Mouse (Mus musculus) T-cell, adult 2 months (primary cell): ENCODE results near the gene Ccr2.
A peak's percentile ranks its signal among the peaks of the same experiment; 100 is the strongest.
"Not testable (repeated sequence)": the region's sequence is repeated elsewhere in the genome, so short reads cannot be mapped to it uniquely, and the experiment has no call there.

ENCODE experiments used
- DNase-seq: peaks from one replicate; pipeline ENCODE4 v3.0.0; 2022; ENCODE audit warnings: low spot score

The Ccr2 gene

GRCm38 (mm10) chr9:124118489-124118888 is 16.7 kb downstream of the Ccr2 start:
- DNase-seq, result peak; percentile 57

GRCm38 (mm10) chr9:124121387-124122184 is 19.8 kb downstream of the Ccr2 start, which contains the start of gene Ccr5:
Ccr5 (plus strand) TSS chr9:124121543.
- peak; percentile 55 for DNase-seq

- DNase-seq, result no peak
Measured at GRCm38 (mm10) chr9:124125576-124125975, 23.8 kb downstream of the Ccr2 start.

- peak; percentile 39 for DNase-seq
Measured at GRCm38 (mm10) chr9:124126373-124126772, 24.6 kb downstream of the Ccr2 start.

GRCm38 (mm10) chr9:124127412-124127811 is 25.7 kb downstream of the Ccr2 start:
- DNase-seq, result no peak

- peak; percentile 63 for DNase-seq
Measured at GRCm38 (mm10) chr9:124128379-124128778, 26.6 kb downstream of the Ccr2 start.

- DNase-seq, result not testable (repeated sequence)
Measured at GRCm38 (mm10) chr9:124132899-124133298, 31.1 kb downstream of the Ccr2 start.

- DNase-seq, result not testable (repeated sequence)
Measured at GRCm38 (mm10) chr9:124134919-124135318, 33.2 kb downstream of the Ccr2 start.

GRCm38 (mm10) chr9:124137619-124138018 is 35.9 kb downstream of the Ccr2 start:
- no peak for DNase-seq

GRCm38 (mm10) chr9:124138055-124138775 is 36.5 kb downstream of the Ccr2 start:
- no peak for DNase-seq

GRCm38 (mm10) chr9:124143678-124144077 is 41.9 kb downstream of the Ccr2 start:
- no peak for DNase-seq

- DNase-seq, result no peak
Measured at GRCm38 (mm10) chr9:124146307-124146706, 44.6 kb downstream of the Ccr2 start.
